Mouse (Mus musculus) neural tube, embryonic 11.5 days (tissue): Measurements from ENCODE around the gene Cobll1. TPM values are rescaled to one million over a fixed set of nuclear protein-coding genes. Genes with fewer than 3 reads are reported as not detected.

Experiments used
- ATAC-seq: fragments of 200-750 bp; cut with Nextera tagmentation; 2 replicates; pipeline ENCODE4 v1.8.0; 2017; ENCODE audit warnings: moderate number of reproducible peaks, mild to moderate bottlenecking, moderate TSS enrichment, moderate library complexity; ENCODE audit not compliant: insufficient read depth, low FRiP score, low TSS enrichment
- DNase-seq: peaks from one replicate; pipeline ENCODE4 v3.0.0-alpha.2; 2015; ENCODE audit warnings: low spot score
- H3K27ac ChIP-seq: fragments of 300-500 bp; sonication (generic); 2 replicates; pipeline ENCODE4 v1.5.1; 2014; ENCODE audit warnings: low read depth, mild to moderate bottlenecking, low read length
- H3K27me3 ChIP-seq: fragments of 300-500 bp; sonication (generic); 2 replicates; pipeline ENCODE4 v1.6.1; 2014; ENCODE audit warnings: mild to moderate bottlenecking, low read length, mixed read lengths; ENCODE audit not compliant: control insufficient read depth, insufficient read depth
- H3K36me3 ChIP-seq: fragments of 300-500 bp; sonication (generic); 2 replicates; pipeline ENCODE4 v1.6.1; 2014; ENCODE audit warnings: mild to moderate bottlenecking, low read length, moderate library complexity, mixed read lengths; ENCODE audit not compliant: control insufficient read depth, insufficient read depth
- H3K4me1 ChIP-seq: fragments of 300-500 bp; sonication (generic); 2 replicates; pipeline ENCODE4 v1.6.1; 2014; ENCODE audit warnings: low read length, mixed read lengths; ENCODE audit not compliant: control insufficient read depth, insufficient read depth
- H3K4me2 ChIP-seq: fragments of 300-500 bp; sonication (generic); 2 replicates; pipeline ENCODE4 v1.6.1; 2014; ENCODE audit warnings: low read depth, mild to moderate bottlenecking, moderate library complexity
- H3K4me3 ChIP-seq: fragments of 300-500 bp; sonication (generic); 2 replicates; pipeline ENCODE4 v1.5.1; 2014; ENCODE audit warnings: low read depth, low read length
- H3K9ac ChIP-seq: fragments of 300-500 bp; sonication (generic); 2 replicates; pipeline ENCODE4 v1.6.1; 2014; ENCODE audit warnings: mild to moderate bottlenecking, low read length
- H3K9me3 ChIP-seq: fragments of 300-500 bp; sonication (generic); 2 replicates; pipeline ENCODE4 v1.6.1; 2016; ENCODE audit warnings: low read length; ENCODE audit not compliant: control insufficient read depth
- WGBS: fragments of 180-500 bp; shearing (Covaris S2); extraction: QIAGEN DNeasy Blood & Tissue Kit; methylation state at CpG from one replicate; pipeline ENCODE4 v1.1.7; 2014; 5-methylcytosine and 5-hydroxymethylcytosine counted together
- polyA plus RNA-seq: library from polyadenylated mRNA; unstranded; fragments of >200 nt; fragmentation: Nextera tagmentation; extraction: Ambion mirVana; gene quantifications from 2 replicates; pipeline ENCODE4 v1.2.1, GENCODE M21; 2014

Gene Cobll1
- polyA plus RNA-seq, 1 experiment from 2014 or later, result 1.6 TPM

DNA sequence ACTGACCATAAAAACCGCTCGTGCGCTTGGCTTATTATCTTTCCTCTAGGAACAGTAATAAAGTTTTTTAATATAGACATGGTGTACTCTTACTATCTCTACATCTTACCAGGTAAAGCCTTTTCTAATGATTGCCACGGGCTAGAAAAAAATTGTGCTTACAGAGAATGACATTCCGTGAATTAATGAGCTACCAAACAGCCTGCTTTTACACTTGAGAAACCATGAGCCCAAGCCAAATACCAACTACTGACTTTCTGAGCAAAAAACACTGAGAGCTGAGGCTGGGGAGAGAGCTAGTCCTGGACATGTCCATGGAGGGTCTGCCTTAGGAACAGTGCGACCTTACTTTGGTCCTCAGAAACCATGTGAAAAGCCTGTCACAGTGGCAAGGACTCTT, 21.5 kb downstream of the Cobll1 start:
- H3K27me3 ChIP-seq, result no peaks in the 10 kb centered on the region
- WGBS, result 90% methylated on average over 6 of the region's 6 CpGs
- H3K4me1 ChIP-seq, result no peaks in the 10 kb centered on the region
- H3K4me3 ChIP-seq, result no peak overlapping the region
- H3K9ac ChIP-seq, result no peak overlapping the region
- H3K27ac ChIP-seq, result no peak overlapping the region
- ATAC-seq, result no peak
- no peaks in the 10 kb centered on the region for H3K9me3 ChIP-seq
- H3K36me3 ChIP-seq, result no peaks in the 10 kb centered on the region
- no peak for DNase-seq
- no peak overlapping the region for H3K4me2 ChIP-seq

GRCm38 (mm10) chr2:65216163-65216562, 23.0 kb downstream of the Cobll1 start:
- Histone ChIP-seq H3K27me3 (no peaks in the 10 kb centered on the region), H3K4me1 (no peaks in the 10 kb centered on the region), H3K36me3 (no peaks in the 10 kb centered on the region), H3K4me3 (no peak overlapping the region), H3K9me3 (no peaks in the 10 kb centered on the region), H3K27ac (no peak overlapping the region), H3K4me2 (no peak overlapping the region), H3K9ac (no peak overlapping the region)
- ATAC-seq (no peak), DNase-seq (no peak)

- Histone ChIP-seq H3K4me1 (no peaks in the 10 kb centered on the region), H3K4me3 (no peak overlapping the region), H3K9me3 (no peaks in the 10 kb centered on the region), H3K4me2 (no peak overlapping the region), H3K36me3 (no peaks in the 10 kb centered on the region), H3K27ac (no peak overlapping the region), H3K27me3 (no peaks in the 10 kb centered on the region), H3K9ac (no peak overlapping the region)
- no peak for DNase-seq
- 91% methylated on average over 1 of the region's 1 CpGs for WGBS
- no peak for ATAC-seq
These were observed 24.6 kb downstream of the Cobll1 start for GRCm38 (mm10) chr2:65214556-65214955.

- no peak for DNase-seq
- no peak for ATAC-seq
These were observed 25.5 kb downstream of the Cobll1 start for GRCm38 (mm10) chr2:65213675-65214074.

DNA sequence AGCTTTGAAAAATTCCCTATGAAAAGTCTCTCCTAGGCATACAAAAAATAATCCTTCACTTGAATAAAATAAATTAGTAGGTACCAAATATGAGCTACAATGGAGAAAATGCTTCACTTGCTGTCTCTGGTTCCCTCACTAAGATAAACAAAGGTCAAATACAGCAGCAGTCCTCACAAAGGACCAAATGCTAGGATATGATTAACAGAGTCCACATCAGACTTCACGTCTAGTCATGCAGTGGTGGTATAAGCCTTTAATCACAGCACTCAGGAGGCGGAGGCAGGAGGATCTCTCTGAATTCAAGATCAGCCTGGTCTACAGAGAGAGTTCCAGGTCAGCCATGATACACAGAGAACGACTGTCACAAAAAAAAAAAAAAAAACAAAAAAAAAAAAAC, 27.6 kb downstream of the Cobll1 start:
- Histone ChIP-seq H3K4me3 (no peak overlapping the region), H3K4me1 (no peaks in the 10 kb centered on the region), H3K27ac (no peak overlapping the region), H3K27me3 (no peaks in the 10 kb centered on the region), H3K4me2 (no peak overlapping the region), H3K9me3 (no peaks in the 10 kb centered on the region), H3K36me3 (no peaks in the 10 kb centered on the region), H3K9ac (no peak overlapping the region)
- no peak for DNase-seq
- WGBS, result 90% methylated on average over 3 of the region's 3 CpGs
- no peak for ATAC-seq

More at GRCm38 (mm10) chr2:65213675-65214074, 25.5 kb downstream of the Cobll1 start:
- H3K4me1 ChIP-seq, result no peaks in the 10 kb centered on the region
- no peaks in the 10 kb centered on the region for H3K36me3 ChIP-seq
- WGBS, result 87% methylated on average over 3 of the region's 3 CpGs
- no peak overlapping the region for H3K9ac ChIP-seq
- no peaks in the 10 kb centered on the region for H3K27me3 ChIP-seq
- no peak overlapping the region for H3K4me2 ChIP-seq
- H3K4me3 ChIP-seq, result no peak overlapping the region
- no peak overlapping the region for H3K27ac ChIP-seq
- no peaks in the 10 kb centered on the region for H3K9me3 ChIP-seq

- Histone ChIP-seq H3K9ac (no peak overlapping the region), H3K9me3 (no peaks in the 10 kb centered on the region), H3K27ac (no peak overlapping the region), H3K4me1 (no peaks in the 10 kb centered on the region), H3K36me3 (no peaks in the 10 kb centered on the region), H3K27me3 (no peaks in the 10 kb centered on the region), H3K4me3 (no peak overlapping the region), H3K4me2 (no peak overlapping the region)
- ATAC-seq, result no peak
- DNase-seq, result no peak
- WGBS, result 81% methylated on average over 2 of the region's 2 CpGs
These were observed 31.5 kb downstream of the Cobll1 start for GRCm38 (mm10) chr2:65207750-65208149.

- DNase-seq (no peak), ATAC-seq (no peak)
- Histone ChIP-seq H3K4me3 (no peak overlapping the region), H3K36me3 (no peaks in the 10 kb centered on the region), H3K9ac (no peak overlapping the region), H3K27me3 (no peaks in the 10 kb centered on the region), H3K9me3 (no peaks in the 10 kb centered on the region), H3K4me1 (no peaks in the 10 kb centered on the region), H3K27ac (no peak overlapping the region), H3K4me2 (no peak overlapping the region)
- WGBS, result 74% methylated on average over 7 of the region's 7 CpGs
These were observed 35.5 kb downstream of the Cobll1 start for GRCm38 (mm10) chr2:65203699-65204098.

DNA sequence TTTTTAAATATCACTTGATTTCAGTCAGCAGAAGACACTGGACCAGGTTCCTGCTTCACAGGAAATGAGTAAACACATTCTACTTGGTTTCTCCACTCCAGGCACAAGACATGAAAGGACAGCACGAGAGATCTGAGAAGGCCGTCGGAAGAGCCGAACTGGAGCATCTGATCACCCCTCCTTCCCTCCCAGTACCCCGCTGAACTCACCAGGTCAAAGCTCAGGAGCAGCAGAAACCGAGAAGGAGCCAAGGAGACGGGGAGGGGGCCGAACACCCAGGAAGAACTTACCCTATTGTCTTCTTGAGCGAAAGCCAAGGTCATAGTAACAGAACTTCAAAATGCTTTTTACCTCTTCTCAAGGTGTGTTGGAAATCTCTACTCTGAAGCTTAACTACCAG, 39.5 kb downstream of the Cobll1 start:
- Histone ChIP-seq H3K9ac (no peak overlapping the region), H3K9me3 (no peaks in the 10 kb centered on the region), H3K4me1 (no peaks in the 10 kb centered on the region), H3K27ac (no peak overlapping the region), H3K36me3 (no peaks in the 10 kb centered on the region), H3K4me3 (no peak overlapping the region), H3K4me2 (no peak overlapping the region), H3K27me3 (no peaks in the 10 kb centered on the region)
- no peak for ATAC-seq
- no peak for DNase-seq
- 78% methylated on average over 9 of the region's 9 CpGs for WGBS

DNA sequence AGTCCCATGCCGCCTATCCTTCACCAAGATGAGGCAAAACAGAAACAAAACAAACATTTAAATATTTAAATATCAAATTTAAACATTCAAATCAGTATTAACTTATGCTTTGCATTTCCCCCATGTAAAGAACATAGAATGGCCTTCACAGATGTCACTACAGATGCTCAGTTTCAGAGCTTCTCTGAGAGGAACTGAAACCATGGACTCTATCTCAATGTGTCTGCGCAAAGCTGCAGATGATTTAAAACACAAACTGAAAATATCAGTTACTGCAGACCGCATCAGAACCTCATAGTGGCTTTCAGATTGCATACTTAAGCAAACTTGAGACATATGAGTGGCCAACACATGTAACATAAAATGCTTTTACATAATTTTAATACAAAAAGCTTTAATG, 40.6 kb downstream of the Cobll1 start:
- no peak overlapping the region for H3K9ac ChIP-seq

More for the DNA sequence above, 40.6 kb downstream of the Cobll1 start:
- no peak for DNase-seq
- Histone ChIP-seq H3K4me1 (no peaks in the 10 kb centered on the region), H3K36me3 (no peaks in the 10 kb centered on the region), H3K4me2 (no peak overlapping the region), H3K9me3 (no peaks in the 10 kb centered on the region), H3K4me3 (no peak overlapping the region), H3K27ac (no peak overlapping the region), H3K27me3 (no peaks in the 10 kb centered on the region)
- ATAC-seq, result no peak
- WGBS, result 87% methylated on average over 3 of the region's 3 CpGs
